Mouse (Mus musculus): Measurements from ENCODE around the gene Prdm2.

Gene Prdm2

GRCm38 (mm10) chr4:143155871-143156270, 56.9 kb downstream of the Prdm2 start:
- no peak for TF ChIP-seq CTCF (conservative IDR thresholded peaks at IDR 0.05; ENCODE audit: low read length)
- no peak for TF ChIP-seq NANOG (IDR thresholded peaks at IDR 0.05; ENCODE audit: borderline replicate concordance, low read length)
- no peak for TF ChIP-seq POU5F1 (IDR thresholded peaks at IDR 0.05; ENCODE audit: borderline replicate concordance, low read length)
- Histone ChIP-seq H3K4me3 (replicated peaks; ENCODE audit: low read length) (no peak overlapping the region), H3K36me3 (ENCODE audit: insufficient read depth, low read length) (peaks cover 22% of the 10 kb centered on the region), H3K4me1 (replicated peaks; ENCODE audit: low read depth, low read length) (peaks cover 45% of the 10 kb centered on the region), H3K9me3 (ENCODE audit: low read length) (no peaks in the 10 kb centered on the region), H3K27me3 (ENCODE audit: insufficient read depth, low read length) (no peaks in the 10 kb centered on the region)

DNA sequence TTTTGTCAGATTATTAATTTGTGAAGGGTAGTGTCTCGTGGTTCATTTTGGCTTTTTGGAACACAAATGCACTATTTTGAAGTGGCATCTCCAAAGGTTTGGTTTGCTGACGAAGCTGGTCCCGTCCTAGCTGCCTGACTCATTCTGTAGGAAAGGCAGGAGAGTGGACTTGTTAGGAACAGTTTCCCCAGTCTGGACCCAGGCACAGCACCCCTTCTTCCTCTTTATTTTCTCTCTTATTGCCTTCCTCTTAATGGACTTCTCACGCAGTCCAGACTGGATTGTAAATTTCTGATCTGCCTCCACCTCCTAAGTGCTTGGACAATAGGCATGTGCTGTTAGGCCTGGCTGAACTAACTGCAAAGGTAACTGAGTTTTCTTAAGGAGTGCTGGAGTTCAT, 57.8 kb downstream of the Prdm2 start:
- no peak for TF ChIP-seq CTCF (conservative IDR thresholded peaks at IDR 0.05; ENCODE audit: low read length)
- no peak for TF ChIP-seq NANOG (IDR thresholded peaks at IDR 0.05; ENCODE audit: borderline replicate concordance, low read length)
- TF ChIP-seq POU5F1 (IDR thresholded peaks at IDR 0.05; ENCODE audit: borderline replicate concordance, low read length), result no peak
- Histone ChIP-seq H3K36me3 (ENCODE audit: insufficient read depth, low read length) (peaks cover 22% of the 10 kb centered on the region), H3K4me1 (replicated peaks; ENCODE audit: low read depth, low read length) (peaks cover 50% of the 10 kb centered on the region), H3K4me3 (replicated peaks; ENCODE audit: low read length) (no peak overlapping the region), H3K27me3 (ENCODE audit: insufficient read depth, low read length) (no peaks in the 10 kb centered on the region), H3K9me3 (ENCODE audit: low read length) (no peaks in the 10 kb centered on the region)

DNA sequence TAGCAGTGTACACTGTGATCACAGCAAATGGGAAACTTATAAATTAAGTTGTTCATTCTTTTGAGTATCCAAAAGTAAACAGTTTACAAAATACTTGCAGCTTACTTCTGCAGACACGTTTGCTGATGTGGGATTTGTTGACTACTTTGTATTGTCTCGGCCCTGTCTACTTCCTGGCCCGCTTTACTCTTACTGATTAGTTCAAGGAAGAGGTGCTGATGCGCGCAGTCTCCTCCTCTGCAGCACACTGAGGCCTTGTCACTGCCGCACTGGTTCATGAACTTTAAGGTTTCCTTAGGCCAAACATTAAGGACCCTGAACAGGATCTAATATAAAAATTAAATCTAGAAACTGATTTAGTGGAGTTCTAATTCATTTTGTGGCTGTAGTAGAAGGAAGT, 58.2 kb downstream of the Prdm2 start:
- TF ChIP-seq POU5F1 (IDR thresholded peaks at IDR 0.05; ENCODE audit: borderline replicate concordance, low read length) (no peak), NANOG (IDR thresholded peaks at IDR 0.05; ENCODE audit: borderline replicate concordance, low read length) (no peak), CTCF (conservative IDR thresholded peaks at IDR 0.05; ENCODE audit: low read length) (no peak)
- peaks cover 48% of the 10 kb centered on the region for H3K4me1 ChIP-seq (replicated peaks; ENCODE audit: low read depth, low read length)
- peaks cover 22% of the 10 kb centered on the region for H3K36me3 ChIP-seq (ENCODE audit: insufficient read depth, low read length)

DNA sequence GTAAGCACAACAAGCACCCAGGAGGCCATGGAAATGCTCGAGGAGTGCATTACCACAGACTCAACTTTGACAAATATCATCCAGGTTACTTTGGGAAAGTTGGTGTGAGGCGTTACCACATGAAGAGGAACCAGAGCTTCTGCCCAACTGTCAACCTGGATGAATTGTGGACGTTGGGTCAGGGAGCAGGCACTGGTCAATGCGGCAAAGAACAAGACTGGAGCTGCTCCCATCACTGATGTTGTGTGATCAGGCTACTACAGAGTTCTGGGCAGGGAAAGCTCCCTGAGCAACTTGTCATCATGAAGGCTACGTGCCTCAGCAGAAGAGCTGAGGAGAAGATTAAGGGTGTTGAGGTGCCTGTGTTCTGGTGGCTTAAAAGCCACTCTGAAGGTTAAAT, 60.2 kb downstream of the Prdm2 start:
- Histone ChIP-seq H3K27me3 (ENCODE audit: insufficient read depth, low read length) (no peaks in the 10 kb centered on the region), H3K9me3 (ENCODE audit: low read length) (no peaks in the 10 kb centered on the region), H3K36me3 (ENCODE audit: insufficient read depth, low read length) (peaks cover 20% of the 10 kb centered on the region), H3K4me1 (replicated peaks; ENCODE audit: low read depth, low read length) (peaks cover 33% of the 10 kb centered on the region), H3K4me3 (replicated peaks; ENCODE audit: low read length) (no peak overlapping the region)
- TF ChIP-seq NANOG (IDR thresholded peaks at IDR 0.05; ENCODE audit: borderline replicate concordance, low read length) (no peak), CTCF (conservative IDR thresholded peaks at IDR 0.05; ENCODE audit: low read length) (no peak), POU5F1 (IDR thresholded peaks at IDR 0.05; ENCODE audit: borderline replicate concordance, low read length) (no peak)

More for the DNA sequence above, 58.2 kb downstream of the Prdm2 start:
- no peaks in the 10 kb centered on the region for H3K9me3 ChIP-seq (ENCODE audit: low read length)
- no peak overlapping the region for H3K4me3 ChIP-seq (replicated peaks; ENCODE audit: low read length)
- no peaks in the 10 kb centered on the region for H3K27me3 ChIP-seq (ENCODE audit: insufficient read depth, low read length)

DNA sequence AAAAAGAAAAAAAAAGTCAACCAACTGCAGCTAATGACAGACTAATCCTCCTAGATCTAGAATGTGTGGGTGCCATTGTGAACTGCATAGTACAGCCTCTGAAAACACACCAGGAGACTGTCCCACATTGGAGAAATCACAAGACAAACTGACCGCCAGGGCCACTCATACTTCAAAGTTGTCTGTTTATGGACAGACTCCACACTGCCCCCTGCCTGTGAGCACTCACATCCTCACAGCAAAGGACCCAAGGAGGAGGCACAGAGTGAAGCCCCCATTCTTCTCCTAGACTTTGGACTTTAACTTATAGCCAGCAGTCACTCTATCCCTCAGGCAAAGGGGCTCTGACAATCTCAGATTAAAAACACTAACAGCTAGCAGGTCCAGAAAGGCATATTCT, 61.5 kb downstream of the Prdm2 start:
- H3K4me1 ChIP-seq (replicated peaks; ENCODE audit: low read depth, low read length), result peaks cover 29% of the 10 kb centered on the region
- no peaks in the 10 kb centered on the region for H3K9me3 ChIP-seq (ENCODE audit: low read length)
- no peaks in the 10 kb centered on the region for H3K27me3 ChIP-seq (ENCODE audit: insufficient read depth, low read length)
- H3K4me3 ChIP-seq (replicated peaks; ENCODE audit: low read length), result no peak overlapping the region
- H3K36me3 ChIP-seq (ENCODE audit: insufficient read depth, low read length), result peaks cover 9% of the 10 kb centered on the region
- peak; percentile 68 for TF ChIP-seq CTCF (conservative IDR thresholded peaks at IDR 0.05; ENCODE audit: low read length)
- TF ChIP-seq NANOG (IDR thresholded peaks at IDR 0.05; ENCODE audit: borderline replicate concordance, low read length), result no peak

DNA sequence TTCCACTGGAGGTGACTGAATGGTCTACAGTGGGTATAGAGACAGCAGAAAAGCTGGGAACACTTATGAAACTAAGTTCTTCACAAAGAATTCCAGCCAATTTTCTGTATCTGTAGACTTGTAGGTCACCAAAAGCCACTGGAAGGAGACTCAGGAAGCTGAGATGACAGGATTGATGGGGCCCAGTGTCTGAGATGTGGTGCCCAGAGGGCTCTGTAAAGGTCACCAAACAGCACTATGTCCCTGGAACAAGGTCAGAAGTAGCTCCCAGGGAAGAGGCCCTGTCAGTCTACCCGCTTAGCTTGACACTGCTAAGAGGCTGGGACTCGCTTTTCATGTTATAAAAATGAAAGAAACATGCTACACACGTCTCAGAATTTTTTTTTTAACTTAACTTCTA, 65.1 kb downstream of the Prdm2 start:
- TF ChIP-seq NANOG (IDR thresholded peaks at IDR 0.05; ENCODE audit: borderline replicate concordance, low read length) (no peak), CTCF (conservative IDR thresholded peaks at IDR 0.05; ENCODE audit: low read length) (no peak), POU5F1 (IDR thresholded peaks at IDR 0.05; ENCODE audit: borderline replicate concordance, low read length) (no peak)
- H3K9me3 ChIP-seq (ENCODE audit: low read length), result no peaks in the 10 kb centered on the region
- no peak overlapping the region for H3K4me3 ChIP-seq (replicated peaks; ENCODE audit: low read length)

GRCm38 (mm10) chr4:143143615-143144014, 69.2 kb downstream of the Prdm2 start:
- Histone ChIP-seq H3K4me1 (replicated peaks; ENCODE audit: low read depth, low read length) (peaks cover 27% of the 10 kb centered on the region), H3K4me3 (replicated peaks; ENCODE audit: low read length) (no peak overlapping the region), H3K9me3 (ENCODE audit: low read length) (no peaks in the 10 kb centered on the region), H3K27me3 (ENCODE audit: insufficient read depth, low read length) (no peaks in the 10 kb centered on the region), H3K36me3 (ENCODE audit: insufficient read depth, low read length) (peaks cover 29% of the 10 kb centered on the region)
- TF ChIP-seq NANOG (IDR thresholded peaks at IDR 0.05; ENCODE audit: borderline replicate concordance, low read length) (no peak), POU5F1 (IDR thresholded peaks at IDR 0.05; ENCODE audit: borderline replicate concordance, low read length) (no peak), CTCF (conservative IDR thresholded peaks at IDR 0.05; ENCODE audit: low read length) (no peak)

More for the DNA sequence above, 65.1 kb downstream of the Prdm2 start:
- Histone ChIP-seq H3K36me3 (ENCODE audit: insufficient read depth, low read length) (peaks cover 5% of the 10 kb centered on the region; the same call in 1 of the 2 replicates), H3K27me3 (ENCODE audit: insufficient read depth, low read length) (no peaks in the 10 kb centered on the region), H3K4me1 (replicated peaks; ENCODE audit: low read depth, low read length) (peaks cover 27% of the 10 kb centered on the region)

DNA sequence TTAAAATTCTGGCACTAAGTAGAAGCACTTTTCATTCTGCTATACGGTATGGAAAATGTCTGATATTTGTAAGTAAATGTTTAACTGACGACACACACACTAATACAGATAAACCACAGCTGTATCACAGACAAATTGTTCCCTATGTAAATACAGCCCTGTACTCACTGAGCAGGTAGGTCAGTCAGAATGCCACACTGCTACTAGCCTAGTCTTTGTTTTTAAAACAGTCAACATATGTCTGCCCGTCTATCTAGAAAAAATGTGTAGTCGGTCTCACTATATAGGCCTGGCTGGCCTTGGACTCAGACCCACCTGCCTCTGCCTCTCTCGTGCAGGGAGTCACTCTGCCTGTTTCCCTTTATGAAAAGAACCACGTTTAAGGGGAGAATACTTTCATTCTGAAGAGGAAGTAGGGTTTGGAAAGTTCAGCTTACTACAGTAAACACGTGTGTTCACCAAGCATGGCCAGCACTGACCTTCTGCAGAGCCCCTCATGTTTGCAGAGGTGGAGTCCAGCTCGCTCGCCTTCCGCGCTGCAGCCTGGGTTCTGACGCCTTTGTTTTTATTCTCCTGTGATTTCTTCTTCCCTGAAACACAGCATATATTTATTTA, 71.0 kb downstream of the Prdm2 start:
- H3K27me3 ChIP-seq (ENCODE audit: insufficient read depth, low read length), result no peaks in the 10 kb centered on the region
- TF ChIP-seq NANOG (IDR thresholded peaks at IDR 0.05; ENCODE audit: borderline replicate concordance, low read length) (no peak), POU5F1 (IDR thresholded peaks at IDR 0.05; ENCODE audit: borderline replicate concordance, low read length) (no peak), CTCF (conservative IDR thresholded peaks at IDR 0.05; ENCODE audit: low read length) (no peak)
- H3K36me3 ChIP-seq (ENCODE audit: insufficient read depth, low read length), result peaks cover 29% of the 10 kb centered on the region
- H3K4me1 ChIP-seq (replicated peaks; ENCODE audit: low read depth, low read length), result peaks cover 22% of the 10 kb centered on the region
- H3K9me3 ChIP-seq (ENCODE audit: low read length), result no peaks in the 10 kb centered on the region
- H3K4me3 ChIP-seq (replicated peaks; ENCODE audit: low read length), result no peak overlapping the region

GRCm38 (mm10) chr4:143140940-143141339, 71.9 kb downstream of the Prdm2 start:
- no peaks in the 10 kb centered on the region for H3K9me3 ChIP-seq (ENCODE audit: low read length)
- no peak overlapping the region for H3K4me3 ChIP-seq (replicated peaks; ENCODE audit: low read length)
- TF ChIP-seq POU5F1 (IDR thresholded peaks at IDR 0.05; ENCODE audit: borderline replicate concordance, low read length) (no peak), CTCF (conservative IDR thresholded peaks at IDR 0.05; ENCODE audit: low read length) (no peak), NANOG (IDR thresholded peaks at IDR 0.05; ENCODE audit: borderline replicate concordance, low read length) (no peak)
- peaks cover 37% of the 10 kb centered on the region for H3K36me3 ChIP-seq (ENCODE audit: insufficient read depth, low read length)
- no peaks in the 10 kb centered on the region for H3K27me3 ChIP-seq (ENCODE audit: insufficient read depth, low read length)
- peaks cover 18% of the 10 kb centered on the region for H3K4me1 ChIP-seq (replicated peaks; ENCODE audit: low read depth, low read length)
